Mouse (Mus musculus) neural tube, embryonic 14.5 days (tissue): ENCODE results near the gene Tinagl1. TPM values are rescaled to one million over a fixed set of nuclear protein-coding genes. Genes with fewer than 3 reads are reported as not detected.
A peak's percentile ranks its signal among the peaks of the same experiment; 100 is the strongest.

ENCODE experiments used
- ATAC-seq: fragments of 200-750 bp; cut with Nextera tagmentation; 2 replicates; pipeline ENCODE4 v1.8.0; 2017; ENCODE audit warnings: low read depth, mild to moderate bottlenecking, moderate TSS enrichment, moderate library complexity
- H3K27ac ChIP-seq: fragments of 300-500 bp; sonication (generic); 2 replicates; pipeline ENCODE4 v1.5.1; 2014; ENCODE audit warnings: low read depth, mild to moderate bottlenecking, control low read depth, low read length, moderate library complexity, mixed read lengths
- H3K27me3 ChIP-seq: fragments of 300-500 bp; sonication (generic); 2 replicates; pipeline ENCODE4 v1.6.1; 2014; ENCODE audit warnings: low read length; ENCODE audit not compliant: control insufficient read depth, insufficient read depth
- H3K36me3 ChIP-seq: fragments of 300-500 bp; sonication (generic); 2 replicates; pipeline ENCODE4 v1.6.1; 2014; ENCODE audit warnings: low read length, mixed read lengths; ENCODE audit not compliant: control insufficient read depth, insufficient read depth
- H3K4me1 ChIP-seq: fragments of 300-500 bp; sonication (generic); 2 replicates; pipeline ENCODE4 v1.6.1; 2014; ENCODE audit warnings: low read length; ENCODE audit not compliant: control insufficient read depth, insufficient read depth
- H3K4me2 ChIP-seq: fragments of 300-500 bp; sonication (generic); 2 replicates; pipeline ENCODE4 v1.6.1; 2014; ENCODE audit warnings: mild to moderate bottlenecking, low read depth, low read length, control low read depth
- H3K4me3 ChIP-seq: fragments of 300-500 bp; sonication (generic); 2 replicates; pipeline ENCODE4 v1.5.1; 2014; ENCODE audit warnings: low read depth, low read length, control low read depth, mixed read lengths
- H3K9ac ChIP-seq: fragments of 300-500 bp; sonication (generic); replicated peaks from 2 replicates; pipeline ENCODE4 v1.6.1; 2014; ENCODE audit warnings: low read depth, mild to moderate bottlenecking, control low read depth, low read length, mixed read lengths
- H3K9me3 ChIP-seq: fragments of 300-500 bp; sonication (generic); 2 replicates; pipeline ENCODE4 v1.6.1; 2016; ENCODE audit warnings: low read length; ENCODE audit not compliant: control insufficient read depth
- WGBS: fragments of 180-500 bp; shearing (Covaris S2); extraction: QIAGEN DNeasy Blood & Tissue Kit; methylation state at CpG from one replicate; pipeline ENCODE4 v1.1.7; 2014; 5-methylcytosine and 5-hydroxymethylcytosine counted together
- polyA plus RNA-seq: library from polyadenylated mRNA; unstranded; fragments of >200 nt; fragmentation: Nextera tagmentation; extraction: Ambion mirVana; gene quantifications from 2 replicates; pipeline ENCODE4 v1.2.1, GENCODE M21; 2014

Gene Tinagl1
- polyA plus RNA-seq, 1 experiment from 2014 or later: 0.79 TPM

GRCm38 (mm10) chr4:130173060-130173822, 1.7 kb downstream of the Tinagl1 start:
- Histone ChIP-seq H3K4me3 (no peak overlapping the region), H3K9me3 (no peaks in the 10 kb centered on the region), H3K4me2 (no peak overlapping the region), H3K27ac (no peak overlapping the region), H3K9ac (no peak overlapping the region), H3K36me3 (no peaks in the 10 kb centered on the region), H3K4me1 (peaks cover 10% of the 10 kb centered on the region), H3K27me3 (peaks cover 6% of the 10 kb centered on the region; the same call in 1 of the 2 replicates)
- ATAC-seq: no peak
- 69% methylated on average over 11 of the region's 11 CpGs for WGBS

DNA sequence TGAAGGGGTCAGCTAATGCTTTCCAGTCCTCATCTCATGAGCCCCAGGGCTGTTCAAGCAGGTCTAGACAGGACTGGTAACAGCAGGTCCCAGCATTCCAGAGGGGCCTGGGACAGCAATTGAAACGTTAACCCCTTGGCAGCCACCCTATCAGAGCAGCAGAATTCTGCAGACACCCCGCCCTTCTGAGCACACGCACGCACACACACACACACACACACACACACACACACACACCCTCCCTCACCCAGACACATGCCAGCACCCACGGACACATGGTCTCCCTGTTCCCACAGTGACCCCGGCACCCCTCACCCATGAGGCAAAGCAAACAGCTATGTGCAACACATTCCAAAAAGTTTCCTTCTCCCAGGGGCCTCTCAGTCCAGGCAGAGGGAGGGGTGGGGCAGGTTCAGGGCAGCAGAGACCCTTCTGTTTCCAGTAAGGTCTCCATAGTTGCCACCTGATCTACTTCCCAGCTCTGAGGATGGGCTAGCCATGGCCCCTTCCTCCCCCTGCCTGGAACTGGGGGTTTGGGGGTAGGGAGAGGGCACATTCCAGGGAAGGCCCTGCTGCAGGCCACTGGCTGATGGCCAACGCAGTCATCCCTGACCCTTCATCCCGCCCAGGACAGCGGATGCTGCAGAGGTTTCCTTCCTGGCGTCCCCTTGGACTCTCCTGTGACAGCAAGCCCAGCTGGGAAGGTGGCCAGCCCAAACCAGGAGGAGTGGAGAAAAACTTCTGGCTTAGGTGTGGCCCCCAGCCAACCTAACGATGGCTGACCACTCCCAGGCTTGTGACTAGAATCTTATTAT, 2.8 kb downstream of the Tinagl1 start:
- Histone ChIP-seq H3K4me3 (no peak overlapping the region), H3K4me1 (peaks cover 11% of the 10 kb centered on the region), H3K27ac (no peak overlapping the region), H3K4me2 (no peak overlapping the region), H3K9me3 (no peaks in the 10 kb centered on the region), H3K27me3 (peaks cover 6% of the 10 kb centered on the region; the same call in 1 of the 2 replicates), H3K9ac (no peak overlapping the region), H3K36me3 (no peaks in the 10 kb centered on the region)
- no peak for ATAC-seq
- WGBS: 70% methylated on average over 11 of the region's 11 CpGs

DNA sequence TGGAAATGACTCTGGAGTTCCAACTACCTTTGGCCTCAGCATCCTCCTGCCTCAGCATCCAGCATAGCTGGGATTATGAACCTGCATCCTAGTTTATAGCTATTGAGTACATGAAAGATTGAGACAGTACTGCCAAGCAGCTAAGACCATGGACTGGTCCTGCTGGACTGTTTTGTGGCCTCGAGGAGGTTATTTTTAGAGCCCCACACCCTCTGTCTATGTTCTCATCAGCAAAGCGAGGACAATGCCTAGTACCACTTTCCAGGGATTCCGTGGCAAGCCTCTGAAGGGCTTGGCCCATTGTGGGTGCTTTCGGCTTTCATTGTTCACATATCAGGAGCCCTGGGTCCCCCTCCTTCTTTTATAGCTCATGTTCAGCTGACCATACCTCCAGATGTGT, 4.6 kb downstream of the Tinagl1 start:
- no peaks in the 10 kb centered on the region for H3K9me3 ChIP-seq
- H3K4me3 ChIP-seq: no peak overlapping the region
- H3K36me3 ChIP-seq: no peaks in the 10 kb centered on the region
- H3K9ac ChIP-seq: no peak overlapping the region
- 89% methylated on average over 4 of the region's 4 CpGs for WGBS
- no peak for ATAC-seq
- peaks cover 6% of the 10 kb centered on the region; the same call in 1 of the 2 replicates for H3K27me3 ChIP-seq
- H3K4me2 ChIP-seq: no peak overlapping the region
- peaks cover 11% of the 10 kb centered on the region for H3K4me1 ChIP-seq
- no peak overlapping the region for H3K27ac ChIP-seq

DNA sequence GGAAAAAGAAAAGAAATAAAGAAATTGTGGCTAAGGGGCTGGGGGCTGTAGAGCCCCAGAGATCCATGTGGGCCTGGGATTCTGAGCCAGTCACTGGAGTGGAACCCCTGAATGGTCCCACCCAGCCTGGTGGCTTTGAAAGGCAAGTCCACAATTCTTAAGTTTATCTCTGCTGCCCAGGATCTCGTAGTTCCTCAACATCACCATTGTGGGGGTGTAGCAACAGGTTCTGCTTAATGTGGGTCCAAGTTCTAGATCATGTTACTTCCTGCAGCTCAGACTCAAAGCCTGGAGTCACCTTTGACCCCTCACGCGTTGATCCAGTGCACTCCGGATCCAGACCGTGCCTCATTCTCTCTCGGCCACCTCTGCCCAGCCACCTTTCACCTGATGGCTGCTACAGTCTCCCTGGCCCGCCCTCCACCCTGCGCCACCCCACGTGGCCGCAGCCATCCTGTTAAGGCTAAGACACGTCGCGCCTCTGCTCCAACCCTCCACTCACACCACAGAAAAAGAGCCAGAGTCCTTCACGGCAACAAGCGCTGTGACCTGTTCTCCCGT, 5.4 kb downstream of the Tinagl1 start:
- Histone ChIP-seq H3K4me2 (no peak overlapping the region), H3K4me3 (no peak overlapping the region), H3K36me3 (no peaks in the 10 kb centered on the region), H3K4me1 (0 out of 2 replicates have a peak, but pooled peaks cover 4% of the 10 kb centered on the region), H3K27me3 (peaks cover 1% of the 10 kb centered on the region; the same call in 1 of the 2 replicates), H3K27ac (no peak overlapping the region), H3K9ac (no peak overlapping the region), H3K9me3 (no peaks in the 10 kb centered on the region)
- ATAC-seq: no peak
- WGBS: 89% methylated on average over 16 of the region's 16 CpGs

GRCm38 (mm10) chr4:130168280-130169183, 6.4 kb downstream of the Tinagl1 start:
- H3K9me3 ChIP-seq: no peaks in the 10 kb centered on the region
- H3K27ac ChIP-seq: no peak overlapping the region
- H3K9ac ChIP-seq: 0 out of 2 replicates have a peak overlapping the region, but pooled peaks have one; percentile 2
- H3K27me3 ChIP-seq: peaks cover 2% of the 10 kb centered on the region; the same call in 1 of the 2 replicates
- no peaks in the 10 kb centered on the region for H3K36me3 ChIP-seq
- 35% methylated on average over 16 of the region's 16 CpGs for WGBS
- no peak overlapping the region for H3K4me2 ChIP-seq
- H3K4me1 ChIP-seq: 0 out of 2 replicates have a peak, but pooled peaks cover 4% of the 10 kb centered on the region
- no peak for ATAC-seq
- no peak overlapping the region for H3K4me3 ChIP-seq

DNA sequence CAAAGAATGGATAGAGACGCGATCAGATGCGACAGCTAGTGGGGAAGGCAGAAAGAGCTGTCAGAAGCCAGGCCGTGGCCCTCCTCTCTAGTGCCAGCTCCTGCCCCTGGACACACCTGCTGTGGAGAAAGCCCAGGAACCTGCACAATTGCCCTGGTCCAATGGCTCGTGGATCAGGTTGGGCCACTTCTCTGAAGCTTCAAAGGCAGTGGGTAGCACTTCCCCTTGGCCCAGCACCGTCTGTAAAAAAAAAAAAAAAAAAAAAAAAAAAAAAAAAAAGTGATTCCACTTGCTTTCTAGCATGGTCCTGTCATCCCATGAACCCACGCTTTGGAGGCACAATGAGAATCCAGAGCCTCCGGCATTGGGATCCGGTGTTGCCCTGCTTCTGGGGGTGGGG, 7.1 kb downstream of the Tinagl1 start:
- Histone ChIP-seq H3K36me3 (no peaks in the 10 kb centered on the region), H3K9ac (no peak overlapping the region), H3K27ac (no peak overlapping the region), H3K4me2 (no peak overlapping the region), H3K9me3 (no peaks in the 10 kb centered on the region), H3K4me1 (0 out of 2 replicates have a peak, but pooled peaks cover 7% of the 10 kb centered on the region), H3K4me3 (no peak overlapping the region), H3K27me3 (0 out of 2 replicates have a peak, but pooled peaks cover 5% of the 10 kb centered on the region)
- no peak for ATAC-seq
- WGBS: 51% methylated on average over 9 of the region's 9 CpGs

GRCm38 (mm10) chr4:130167321-130167720, 7.6 kb downstream of the Tinagl1 start:
- H3K4me1 ChIP-seq: 0 out of 2 replicates have a peak, but pooled peaks cover 7% of the 10 kb centered on the region
- H3K9me3 ChIP-seq: no peaks in the 10 kb centered on the region
- H3K27me3 ChIP-seq: 0 out of 2 replicates have a peak, but pooled peaks cover 5% of the 10 kb centered on the region
- 0 out of 2 replicates have a peak overlapping the region, but pooled peaks have one; percentile 8 for H3K4me2 ChIP-seq
- no peak for ATAC-seq
- no peak overlapping the region for H3K27ac ChIP-seq
- no peak overlapping the region for H3K9ac ChIP-seq
- no peaks in the 10 kb centered on the region for H3K36me3 ChIP-seq
- H3K4me3 ChIP-seq: no peak overlapping the region
- 59% methylated on average over 22 of the region's 22 CpGs for WGBS

- no peak overlapping the region for H3K27ac ChIP-seq
- WGBS: 78% methylated on average over 8 of the region's 8 CpGs
- H3K4me2 ChIP-seq: no peak overlapping the region
- H3K4me3 ChIP-seq: no peak overlapping the region
- 0 out of 2 replicates have a peak, but pooled peaks cover 7% of the 10 kb centered on the region for H3K4me1 ChIP-seq
- 0 out of 2 replicates have a peak, but pooled peaks cover 5% of the 10 kb centered on the region for H3K27me3 ChIP-seq
- no peak for ATAC-seq
- no peak overlapping the region for H3K9ac ChIP-seq
- H3K36me3 ChIP-seq: no peaks in the 10 kb centered on the region
- no peaks in the 10 kb centered on the region for H3K9me3 ChIP-seq
Measured at GRCm38 (mm10) chr4:130166592-130166991, 8.3 kb downstream of the Tinagl1 start.
